Mouse (Mus musculus): ENCODE results near the gene Taf1d. TPM values are rescaled to one million over a fixed set of nuclear protein-coding genes. Genes with fewer than 3 reads are reported as not detected.
A peak's percentile ranks its signal among the peaks of the same experiment; 100 is the strongest.
"Not testable (repeated sequence)": the region's sequence is repeated elsewhere in the genome, so short reads cannot be mapped to it uniquely, and the experiment has no call there.

Taf1d gene
- polyA plus RNA-seq, 1 experiment: 26.6 TPM

DNA sequence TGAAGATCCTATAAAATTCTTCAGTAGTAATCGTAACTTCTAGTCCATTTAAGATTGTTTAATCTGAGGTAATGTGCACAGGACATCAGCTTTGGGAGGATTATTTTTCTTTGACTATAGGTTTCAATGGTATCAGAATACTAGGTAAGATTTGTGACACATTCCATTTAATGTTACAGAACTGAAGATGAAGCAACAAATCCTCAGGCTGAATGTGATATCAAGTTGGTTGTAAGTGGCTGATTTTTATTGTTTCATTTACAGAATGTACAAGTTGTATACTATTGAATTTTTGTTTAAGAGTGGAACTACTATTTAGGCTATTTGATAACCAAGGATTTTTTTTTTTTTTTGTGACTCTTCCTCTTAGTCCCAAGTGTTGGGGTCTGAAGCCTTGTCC is 4.2 kb downstream of the Taf1d start:
- Histone ChIP-seq H3K27me3 (ENCODE audit: control insufficient read depth, insufficient read depth, insufficient read length) (no peaks in the 10 kb centered on the region), H3K4me2 (ENCODE audit: low read depth) (peak overlapping the region; percentile 96), H3ac (ENCODE audit: control insufficient read depth, insufficient read length) (no peak overlapping the region), H3K79me2 (ENCODE audit: control insufficient read depth, insufficient read depth) (peaks cover 49% of the 10 kb centered on the region), H3K36me3 (ENCODE audit: control insufficient read depth, insufficient read depth) (peaks cover 75% of the 10 kb centered on the region), H3K4me3 (no peak overlapping the region)
- no peak for TF ChIP-seq MAX (IDR thresholded peaks at IDR 0.05; ENCODE audit: low read depth)
- no peak for TF ChIP-seq E2F4 (IDR thresholded peaks at IDR 0.05; ENCODE audit: insufficient read depth)
- no peak for TF ChIP-seq TCF12 (IDR thresholded peaks at IDR 0.05; ENCODE audit: insufficient read depth, poor library complexity, severe bottlenecking)
- no peak for TF ChIP-seq SRF (IDR thresholded peaks at IDR 0.05; ENCODE audit: control insufficient read depth, insufficient read length, low read depth)
- TF ChIP-seq MYOD1 (IDR thresholded peaks at IDR 0.05; ENCODE audit: control insufficient read depth in 1 of 3, insufficient read length in 2 of 3, low read depth in 2 of 3): no peak
- TF ChIP-seq TCF3 (IDR thresholded peaks at IDR 0.05; ENCODE audit: insufficient read length, low read depth): no peak
- TF ChIP-seq USF1 (IDR thresholded peaks at IDR 0.05; ENCODE audit: low read depth): no peak
- TF ChIP-seq MYOG (IDR thresholded peaks at IDR 0.05; ENCODE audit: control insufficient read depth in 1 of 3, insufficient read depth in 1 of 3, insufficient read length in 2 of 3, low read depth in 2 of 3): no peak
- no peak for TF ChIP-seq REST (IDR thresholded peaks at IDR 0.05; ENCODE audit: insufficient read depth, insufficient read length)
- TF ChIP-seq POLR2AphosphoS2 (IDR thresholded peaks at IDR 0.05; ENCODE audit: insufficient read length, low read depth): no peak
- no peak for TF ChIP-seq POLR2A (IDR thresholded peaks at IDR 0.05; ENCODE audit: insufficient read length, low read depth)
- no peak for TF ChIP-seq CEBPB (IDR thresholded peaks at IDR 0.05; ENCODE audit: insufficient read depth, poor library complexity, severe bottlenecking)

DNA sequence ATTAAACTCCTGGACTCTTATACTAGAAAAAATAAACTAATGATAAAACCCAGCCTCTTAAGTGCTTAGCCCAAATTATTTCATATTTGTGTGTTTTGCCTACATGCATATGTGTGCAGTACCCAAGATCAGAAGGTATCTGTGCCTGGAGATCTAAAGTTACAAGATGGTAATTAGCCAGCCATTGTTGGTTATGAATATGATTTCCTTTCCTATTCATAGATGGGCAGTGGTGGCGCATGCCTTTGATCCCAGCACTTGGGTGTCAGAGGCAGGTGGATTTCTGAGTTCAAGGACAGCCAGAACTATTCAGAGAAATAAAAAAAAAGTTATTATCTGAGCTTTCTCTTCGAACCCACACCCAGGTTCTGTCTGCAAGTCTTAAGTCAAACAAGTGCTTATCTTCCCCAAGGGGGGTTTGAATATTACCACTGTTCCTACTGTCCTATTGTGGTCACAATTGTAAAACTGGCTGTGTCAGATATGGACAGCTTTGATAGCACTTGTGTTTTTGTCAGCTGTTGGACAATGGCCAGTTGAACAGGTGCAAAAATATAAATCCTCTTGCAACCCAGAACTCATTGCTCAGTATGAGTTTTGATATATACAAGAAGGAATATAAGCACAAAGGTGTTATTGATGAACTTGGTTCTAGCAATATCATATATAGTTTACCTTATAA is 6.2 kb downstream of the Taf1d start:
- peaks cover 84% of the 10 kb centered on the region for H3K36me3 ChIP-seq (ENCODE audit: control insufficient read depth, insufficient read depth)
- H3K4me2 ChIP-seq (ENCODE audit: low read depth): no peak overlapping the region
- no peaks in the 10 kb centered on the region for H3K27me3 ChIP-seq (ENCODE audit: control insufficient read depth, insufficient read depth, insufficient read length)
- H3K4me3 ChIP-seq: no peak overlapping the region
- H3ac ChIP-seq (ENCODE audit: control insufficient read depth, insufficient read length): no peak overlapping the region
- TF ChIP-seq TCF3 (IDR thresholded peaks at IDR 0.05; ENCODE audit: insufficient read length, low read depth) (no peak), MYOD1 (IDR thresholded peaks at IDR 0.05; ENCODE audit: control insufficient read depth in 1 of 3, insufficient read length in 2 of 3, low read depth in 2 of 3) (peak in 2 of 3 experiments; percentile 43 to 49), REST (IDR thresholded peaks at IDR 0.05; ENCODE audit: insufficient read depth, insufficient read length) (no peak), MYOG (IDR thresholded peaks at IDR 0.05; ENCODE audit: control insufficient read depth in 1 of 3, insufficient read depth in 1 of 3, insufficient read length in 2 of 3, low read depth in 2 of 3) (no peak), POLR2A (IDR thresholded peaks at IDR 0.05; ENCODE audit: insufficient read length, low read depth) (no peak)
- H3K79me2 ChIP-seq (ENCODE audit: control insufficient read depth, insufficient read depth): peaks cover 30% of the 10 kb centered on the region

DNA sequence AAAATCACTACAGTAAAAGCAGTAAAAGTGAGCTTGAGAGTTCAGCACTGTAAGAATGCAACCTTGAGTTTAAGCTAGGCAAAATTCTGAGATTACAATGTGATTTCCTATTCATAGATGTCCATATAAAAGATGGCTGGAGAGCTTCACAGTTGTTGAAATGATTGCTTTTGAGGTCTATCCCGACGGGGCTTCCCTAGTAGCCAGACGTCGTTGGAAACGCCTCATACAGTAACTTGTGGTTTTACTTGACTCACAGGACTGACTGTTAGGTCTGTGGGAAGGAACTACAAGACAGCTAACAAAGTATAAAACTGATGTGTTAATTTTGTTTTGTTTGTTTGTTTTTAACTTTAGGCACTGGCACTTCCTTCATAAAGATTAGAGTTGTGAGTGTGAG is 7.6 kb downstream of the Taf1d start:
- H3K4me2 ChIP-seq (ENCODE audit: low read depth): no peak overlapping the region
- no peaks in the 10 kb centered on the region for H3K27me3 ChIP-seq (ENCODE audit: control insufficient read depth, insufficient read depth, insufficient read length)
- H3ac ChIP-seq (ENCODE audit: control insufficient read depth, insufficient read length): no peak overlapping the region
- TF ChIP-seq CEBPB (IDR thresholded peaks at IDR 0.05; ENCODE audit: insufficient read depth, poor library complexity, severe bottlenecking) (no peak), MAX (IDR thresholded peaks at IDR 0.05; ENCODE audit: low read depth) (no peak), SRF (IDR thresholded peaks at IDR 0.05; ENCODE audit: control insufficient read depth, insufficient read length, low read depth) (no peak), TCF3 (IDR thresholded peaks at IDR 0.05; ENCODE audit: insufficient read length, low read depth) (no peak), USF1 (IDR thresholded peaks at IDR 0.05; ENCODE audit: low read depth) (no peak), E2F4 (IDR thresholded peaks at IDR 0.05; ENCODE audit: insufficient read depth) (no peak), REST (IDR thresholded peaks at IDR 0.05; ENCODE audit: insufficient read depth, insufficient read length) (no peak)
- H3K4me3 ChIP-seq: no peak overlapping the region
- peaks cover 86% of the 10 kb centered on the region for H3K36me3 ChIP-seq (ENCODE audit: control insufficient read depth, insufficient read depth)
- peaks cover 16% of the 10 kb centered on the region for H3K79me2 ChIP-seq (ENCODE audit: control insufficient read depth, insufficient read depth)

DNA sequence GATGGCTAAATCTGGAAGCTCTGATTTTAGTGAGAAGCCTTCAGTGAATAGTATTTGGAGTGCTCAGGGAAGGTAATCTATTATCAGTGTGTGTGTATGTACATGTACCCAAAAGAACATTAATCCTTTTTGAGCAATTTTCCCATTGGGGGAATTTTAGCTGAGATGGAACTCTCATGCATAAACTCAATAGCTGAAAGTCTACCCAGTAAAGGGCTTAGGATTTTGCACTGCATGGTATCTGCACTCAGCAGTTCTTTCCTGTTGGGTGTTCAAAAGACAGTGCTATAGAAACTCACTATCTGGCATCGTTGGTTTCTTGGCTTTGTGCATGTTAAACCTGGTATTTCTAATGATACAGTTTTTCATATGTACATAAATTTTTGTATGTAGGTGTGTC is 8.6 kb downstream of the Taf1d start:
- peaks cover 6% of the 10 kb centered on the region for H3K79me2 ChIP-seq (ENCODE audit: control insufficient read depth, insufficient read depth)
- TF ChIP-seq SRF (IDR thresholded peaks at IDR 0.05; ENCODE audit: control insufficient read depth, insufficient read length, low read depth): no peak
- no peak for TF ChIP-seq POLR2AphosphoS2 (IDR thresholded peaks at IDR 0.05; ENCODE audit: insufficient read length, low read depth)
- TF ChIP-seq CEBPB (IDR thresholded peaks at IDR 0.05; ENCODE audit: insufficient read depth, poor library complexity, severe bottlenecking): no peak
- no peak for TF ChIP-seq REST (IDR thresholded peaks at IDR 0.05; ENCODE audit: insufficient read depth, insufficient read length)
- TF ChIP-seq MYOD1 (IDR thresholded peaks at IDR 0.05; ENCODE audit: control insufficient read depth in 1 of 3, insufficient read length in 2 of 3, low read depth in 2 of 3): no peak
- peaks cover 76% of the 10 kb centered on the region for H3K36me3 ChIP-seq (ENCODE audit: control insufficient read depth, insufficient read depth)
- no peak overlapping the region for H3ac ChIP-seq (ENCODE audit: control insufficient read depth, insufficient read length)
- H3K4me2 ChIP-seq (ENCODE audit: low read depth): no peak overlapping the region
- no peak overlapping the region for H3K4me3 ChIP-seq
- no peaks in the 10 kb centered on the region for H3K27me3 ChIP-seq (ENCODE audit: control insufficient read depth, insufficient read depth, insufficient read length)

DNA sequence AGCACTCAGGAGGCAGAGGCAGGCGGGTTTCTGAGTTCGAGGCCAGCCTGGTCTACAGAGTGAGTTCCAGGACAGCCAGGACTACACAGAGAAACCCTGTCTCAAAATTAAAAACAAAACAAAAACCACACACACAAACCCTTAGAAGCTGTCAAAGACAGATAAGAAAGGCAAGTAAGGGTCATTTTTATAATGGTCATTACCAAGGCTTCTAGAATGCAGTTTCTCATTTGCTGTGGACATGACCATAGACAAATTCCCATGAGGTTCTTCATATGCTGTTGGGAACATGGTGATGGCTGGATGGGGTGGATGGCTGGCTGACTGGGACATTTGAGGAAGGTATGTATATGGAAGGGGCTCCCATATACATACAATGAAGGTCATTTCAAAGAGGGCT is 10.3 kb downstream of the Taf1d start:
- H3K4me2 ChIP-seq (ENCODE audit: low read depth); H3K4me3 ChIP-seq; H3K27me3 ChIP-seq (ENCODE audit: control insufficient read depth, insufficient read depth, insufficient read length); H3ac ChIP-seq (ENCODE audit: control insufficient read depth, insufficient read length); H3K79me2 ChIP-seq (ENCODE audit: control insufficient read depth, insufficient read depth): not testable (repeated sequence)
- H3K36me3 ChIP-seq (ENCODE audit: control insufficient read depth, insufficient read depth): peaks cover 65% of the 10 kb centered on the region

All from myocyte (in vitro differentiated cells).